ENCODE assay signal across 7 mouse cellular contexts in genomic region chr15:82341675-82342542, GRCm38 (mm10). TPM values are rescaled to one million over a fixed set of nuclear protein-coding genes. Genes with fewer than 3 reads are reported as not detected.
A peak's percentile ranks its signal among the peaks of the same experiment; 100 is the strongest.
DNase-seq lines count a peak whose midpoint lies in the region; ATAC-seq and TF ChIP-seq lines count a peak whose summit lies in the region.

No protein-coding gene starts in this region.

- H3K4me3 ChIP-seq in testis, adult 2 months (ENCODE audit: control insufficient read depth, low read depth, low read length) = peak overlapping the region; percentile 94
- peak overlapping the region; percentile 78 for H3K4me3 ChIP-seq in liver, embryonic 12.5 days
- peak overlapping the region; percentile 58 for H3K4me3 ChIP-seq in stomach, embryonic 16.5 days (replicated peaks; ENCODE audit: low read length)

- no peak for DNase-seq in testis, postnatal 14 days (ENCODE audit: low spot score)
- no peak for DNase-seq in cerebellum, adult 9-11 months
- no peak for DNase-seq in ovary, postnatal 10 days (ENCODE audit: low spot score)

- peaks cover 9% of the 10 kb centered on the region for H3K27me3 ChIP-seq in testis, adult 2 months (ENCODE audit: control insufficient read depth, insufficient read depth, low read length)
- no peaks in the 10 kb centered on the region for H3K27me3 ChIP-seq in liver, embryonic 12.5 days (replicated peaks)
- no peaks in the 10 kb centered on the region for H3K27me3 ChIP-seq in stomach, embryonic 16.5 days (ENCODE audit: control insufficient read depth, insufficient read depth, low read length)

- H3K36me3 ChIP-seq in testis, adult 2 months (ENCODE audit: control insufficient read depth, insufficient read depth, low read length) = no peaks in the 10 kb centered on the region
- H3K36me3 ChIP-seq in liver, embryonic 12.5 days = peaks cover 30% of the 10 kb centered on the region
- H3K36me3 ChIP-seq in stomach, embryonic 16.5 days (ENCODE audit: control insufficient read depth, insufficient read depth, low read length) = no peaks in the 10 kb centered on the region

- peak overlapping the region; percentile 94 for H3K4me2 ChIP-seq in liver, embryonic 12.5 days
- peak overlapping the region; percentile 67 for H3K4me2 ChIP-seq in stomach, embryonic 16.5 days (ENCODE audit: low read depth, low read length)

- peak; percentile 48 for ATAC-seq in erythroid progenitor cell, adult 5-6 weeks (replicated peaks; ENCODE audit: low FRiP score, poor library complexity, severe bottlenecking)
- ATAC-seq in liver, embryonic 12.5 days = peak; percentile 70
- no peak for ATAC-seq in stomach, embryonic 16.5 days (ENCODE audit: insufficient read depth, low FRiP score)

- H3K4me1 ChIP-seq in testis, adult 2 months (ENCODE audit: control insufficient read depth, insufficient read depth, low read length) = peaks cover 42% of the 10 kb centered on the region
- peaks cover 76% of the 10 kb centered on the region for H3K4me1 ChIP-seq in liver, embryonic 12.5 days
- peaks cover 52% of the 10 kb centered on the region for H3K4me1 ChIP-seq in stomach, embryonic 16.5 days (ENCODE audit: control insufficient read depth, insufficient read depth, low read length)

- no peak for TF ChIP-seq CTCF in testis, adult 2 months (IDR thresholded peaks at IDR 0.05; ENCODE audit: control insufficient read depth, insufficient read depth, insufficient replicate concordance, low read depth, low read length)

- 9% methylated on average over 15 of the region's 15 CpGs for WGBS in liver, embryonic 12.5 days (ENCODE audit: insufficient replicate concordance)
- WGBS in stomach, embryonic 16.5 days = 45% methylated on average over 15 of the region's 15 CpGs

- H3K27ac ChIP-seq in testis, adult 2 months (ENCODE audit: control insufficient read depth, insufficient read depth, low read depth, low read length) = no peak overlapping the region
- peak overlapping the region; percentile 100 for H3K27ac ChIP-seq in liver, embryonic 12.5 days
- peak overlapping the region; percentile 91 for H3K27ac ChIP-seq in stomach, embryonic 16.5 days (ENCODE audit: low read length)

- H3K9me3 ChIP-seq in liver, embryonic 12.5 days (replicated peaks) = no peaks in the 10 kb centered on the region
- no peaks in the 10 kb centered on the region for H3K9me3 ChIP-seq in stomach, embryonic 16.5 days (replicated peaks; ENCODE audit: control insufficient read depth, low read length)

- H3K9ac ChIP-seq in liver, embryonic 12.5 days = peak overlapping the region; percentile 96
- peak overlapping the region; percentile 86 for H3K9ac ChIP-seq in stomach, embryonic 16.5 days (ENCODE audit: low read length)

- TF ChIP-seq POLR2A in testis, adult 2 months (IDR thresholded peaks at IDR 0.05; ENCODE audit: control insufficient read depth, low read depth, low read length) = no peak

RNA-seq across cellular contexts. Expression of gene Smdt1, which starts 3.1 kb away (rescaled TPM):
- 129 and 140 TPM in 2 replicates for polyA plus RNA-seq in testis, adult 2 months (2012; rRNA removed)
- total RNA-seq in erythroid progenitor cell, adult 5-6 weeks (2015; ENCODE audit: low replicate concordance) = 137 and 202 TPM in 2 replicates
- 52.8 and 71.0 TPM in 2 replicates for total RNA-seq in erythroid progenitor cell, adult 5-6 weeks (2017; ENCODE audit: low replicate concordance)
- 193 and 196 TPM in 2 replicates for polyA plus RNA-seq in liver, embryonic 12.5 days (2016; fragmentation: Nextera tagmentation; extraction: Ambion mirVana)
- 278 and 284 TPM in 2 replicates for polyA plus RNA-seq in stomach, embryonic 16.5 days (2015; fragmentation: Nextera tagmentation; extraction: Ambion mirVana)

RNA-seq across cellular contexts. Expression of gene Pheta2, which starts 3.2 kb away (rescaled TPM):
- polyA plus RNA-seq in testis, adult 2 months (2012; rRNA removed) = 5.0 and 5.5 TPM in 2 replicates
- 88.4 and 89.0 TPM in 2 replicates for total RNA-seq in erythroid progenitor cell, adult 5-6 weeks (2015; ENCODE audit: low replicate concordance)
- 85.0 and 97.9 TPM in 2 replicates for total RNA-seq in erythroid progenitor cell, adult 5-6 weeks (2017; ENCODE audit: low replicate concordance)
- 39.1 and 42.8 TPM in 2 replicates for polyA plus RNA-seq in liver, embryonic 12.5 days (2016; fragmentation: Nextera tagmentation; extraction: Ambion mirVana)
- 17.5 and 18.3 TPM in 2 replicates for polyA plus RNA-seq in stomach, embryonic 16.5 days (2015; fragmentation: Nextera tagmentation; extraction: Ambion mirVana)

RNA-seq across cellular contexts. Expression of gene Naga, which starts 3.2 kb away (rescaled TPM):
- 45.3 and 48.9 TPM in 2 replicates for polyA plus RNA-seq in testis, adult 2 months (2012; rRNA removed)
- 119 and 154 TPM in 2 replicates for total RNA-seq in erythroid progenitor cell, adult 5-6 weeks (2015; ENCODE audit: low replicate concordance)
- total RNA-seq in erythroid progenitor cell, adult 5-6 weeks (2017; ENCODE audit: low replicate concordance) = 62.6 and 69.7 TPM in 2 replicates
- polyA plus RNA-seq in liver, embryonic 12.5 days (2016; fragmentation: Nextera tagmentation; extraction: Ambion mirVana) = 36.5 and 40.8 TPM in 2 replicates
- 99.0 and 116 TPM in 2 replicates for polyA plus RNA-seq in stomach, embryonic 16.5 days (2015; fragmentation: Nextera tagmentation; extraction: Ambion mirVana)

RNA-seq across cellular contexts. Expression of gene Ndufa6, which starts 12.2 kb away (rescaled TPM):
- 240 and 246 TPM in 2 replicates for polyA plus RNA-seq in testis, adult 2 months (2012; rRNA removed)
- 91.4 and 203 TPM in 2 replicates for total RNA-seq in erythroid progenitor cell, adult 5-6 weeks (2015; ENCODE audit: low replicate concordance)
- 31.5 and 64.6 TPM in 2 replicates for total RNA-seq in erythroid progenitor cell, adult 5-6 weeks (2017; ENCODE audit: low replicate concordance)
- polyA plus RNA-seq in liver, embryonic 12.5 days (2016; fragmentation: Nextera tagmentation; extraction: Ambion mirVana) = 368 and 383 TPM in 2 replicates
- 352 and 428 TPM in 2 replicates for polyA plus RNA-seq in stomach, embryonic 16.5 days (2015; fragmentation: Nextera tagmentation; extraction: Ambion mirVana)

RNA-seq across cellular contexts. Expression of gene Cyp2d22, which starts 38.2 kb away (rescaled TPM):
- polyA plus RNA-seq in testis, adult 2 months (2012; rRNA removed) = 9.9 and 11.0 TPM in 2 replicates
- not detected in 2 replicates for total RNA-seq in erythroid progenitor cell, adult 5-6 weeks (2015; ENCODE audit: low replicate concordance)
- total RNA-seq in erythroid progenitor cell, adult 5-6 weeks (2017; ENCODE audit: low replicate concordance) = not detected in 2 replicates
- 8.0 and 8.1 TPM in 2 replicates for polyA plus RNA-seq in liver, embryonic 12.5 days (2016; fragmentation: Nextera tagmentation; extraction: Ambion mirVana)
- 12.6 and 16.4 TPM in 2 replicates for polyA plus RNA-seq in stomach, embryonic 16.5 days (2015; fragmentation: Nextera tagmentation; extraction: Ambion mirVana)
